Mouse (Mus musculus): ENCODE measurements at regions not wholly inside any gene's neighbourhood (a gene's known extent, or its start where the extent isn't known, plus 50 kb on each side); places are given as distances from the start of the nearest gene placed in this dataset.

- TF ChIP-seq CTCF (IDR thresholded peaks at IDR 0.05; ENCODE audit: insufficient read depth, low read length) (no peak), POLR2A (IDR thresholded peaks at IDR 0.05; ENCODE audit: borderline replicate concordance, extremely low read depth, low read depth, low read length) (no peak)
Observed at GRCm38 (mm10) chr11:17871920-17872319, 81.8 kb downstream of the Etaa1 start.

Measured in lung, adult 2 months (tissue).